Mouse (Mus musculus) cerebellum, adult 18-20 months (tissue): ENCODE data around the gene Rpl24.
A peak's percentile ranks its signal among the peaks of the same experiment; 100 is the strongest.
"Not testable (repeated sequence)": the region's sequence is repeated elsewhere in the genome, so short reads cannot be mapped to it uniquely, and the experiment has no call there.

Experiments used
- DNase-seq, 2 experiments: peaks; one replicate each; pipeline ENCODE4 v3.0.0; 2021

The Rpl24 gene

DNA sequence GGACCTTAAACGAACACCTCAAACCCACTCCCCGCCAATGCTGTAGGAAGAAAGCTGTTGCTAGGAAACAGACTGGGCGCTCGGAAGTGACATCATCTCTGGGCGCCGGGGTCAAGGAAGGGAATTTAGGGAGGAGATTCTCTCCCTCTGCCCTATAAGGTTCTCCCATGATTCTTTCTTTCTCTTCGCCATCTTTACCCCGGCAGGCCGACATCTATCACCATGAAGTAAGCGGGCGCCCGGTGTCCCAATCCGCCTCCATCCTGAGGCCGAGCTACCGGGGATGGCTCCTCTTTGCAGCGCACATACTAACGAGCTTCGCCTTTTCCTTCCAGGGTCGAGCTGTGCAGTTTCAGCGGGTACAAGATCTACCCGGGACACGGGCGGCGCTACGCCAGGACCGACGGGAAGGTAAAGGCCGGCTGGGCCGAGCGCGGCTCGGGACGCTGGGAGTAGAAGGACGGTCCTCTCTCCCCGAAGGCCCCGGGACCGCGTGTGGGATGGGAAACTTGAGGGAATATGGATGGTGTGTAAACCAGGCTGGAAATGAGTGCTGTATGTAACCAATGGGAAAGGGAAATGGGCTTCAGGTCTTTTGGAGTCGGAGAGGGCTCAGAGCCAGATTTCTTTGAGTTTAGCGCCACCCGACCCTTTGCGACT lies at the start of gene Rpl24:
Rpl24 (plus strand) TSS at position 64 of the 660 bp plus-strand sequence.
- DNase-seq: peak; percentile 96

DNA sequence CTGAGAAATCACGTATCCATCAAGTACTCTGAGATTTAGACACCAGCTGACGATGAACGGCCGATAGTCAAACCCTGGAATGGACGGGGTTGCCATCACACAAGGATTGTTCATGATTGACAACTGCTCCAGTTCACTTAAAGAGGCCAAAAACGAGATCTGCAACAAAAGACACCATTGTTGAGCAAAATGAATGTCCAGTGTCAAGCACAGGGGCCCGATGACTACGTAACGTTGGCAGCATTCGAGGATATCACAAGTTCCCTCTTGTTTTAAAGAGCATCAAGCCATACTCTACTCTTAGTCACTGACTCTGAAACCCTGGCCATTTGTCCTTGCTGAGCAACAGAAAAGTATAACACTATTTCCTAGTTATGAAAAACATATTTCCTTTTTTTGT lies 44.0 kb upstream of the Rpl24 start:
- DNase-seq: no peak

DNA sequence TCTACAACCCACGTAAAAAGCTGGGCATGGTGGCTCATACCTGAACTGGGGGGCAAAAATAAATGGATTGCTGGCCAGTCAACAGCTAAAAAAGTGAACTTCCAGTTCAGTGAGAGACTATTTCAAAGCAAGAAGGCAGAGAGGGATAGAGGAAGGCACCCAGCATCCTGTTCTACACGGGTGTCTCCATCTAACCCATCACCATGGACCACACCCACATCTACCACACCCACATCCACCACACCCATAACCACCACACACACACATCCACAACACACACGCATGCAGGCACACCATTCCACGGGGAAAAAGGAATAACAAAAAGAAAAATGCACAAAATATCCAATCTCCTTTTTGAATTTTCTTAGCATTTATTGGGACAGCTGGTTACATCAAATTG lies 42.1 kb upstream of the Rpl24 start:
- no peak for DNase-seq

DNA sequence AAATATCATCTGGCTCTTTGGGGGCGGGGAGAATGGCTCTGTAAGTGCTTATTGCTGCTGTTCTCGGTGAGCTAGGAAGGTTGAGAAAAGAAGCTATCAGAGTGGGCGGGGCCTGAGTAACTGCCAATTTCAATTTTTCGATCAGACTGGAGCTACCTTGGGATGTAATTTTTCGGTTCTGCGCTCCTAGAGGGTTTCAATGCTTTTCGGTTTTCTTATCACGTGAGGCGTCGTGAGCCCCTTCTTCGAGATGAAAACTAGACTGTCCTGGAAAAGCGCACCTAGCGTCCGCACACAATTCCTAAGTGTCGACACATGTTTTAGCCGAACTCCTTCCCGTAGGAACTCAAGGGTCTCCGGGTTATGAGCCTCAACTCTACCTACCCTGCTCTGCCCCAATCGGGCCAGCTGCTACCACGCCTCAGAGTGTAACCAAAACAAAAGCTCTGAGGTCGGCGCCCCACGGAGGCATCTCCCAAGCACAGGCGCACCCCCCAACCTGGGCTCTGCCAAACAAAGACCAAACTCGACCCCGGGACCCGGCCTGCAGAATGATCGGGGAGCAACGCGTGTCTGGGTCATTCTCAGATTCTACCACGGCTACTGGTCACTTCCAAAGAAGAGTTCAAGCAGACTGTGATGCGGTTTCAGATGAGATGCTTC lies 32.3 kb upstream of the Rpl24 start:
- peak in 1 of 2 experiments; percentile 54 for DNase-seq

DNA sequence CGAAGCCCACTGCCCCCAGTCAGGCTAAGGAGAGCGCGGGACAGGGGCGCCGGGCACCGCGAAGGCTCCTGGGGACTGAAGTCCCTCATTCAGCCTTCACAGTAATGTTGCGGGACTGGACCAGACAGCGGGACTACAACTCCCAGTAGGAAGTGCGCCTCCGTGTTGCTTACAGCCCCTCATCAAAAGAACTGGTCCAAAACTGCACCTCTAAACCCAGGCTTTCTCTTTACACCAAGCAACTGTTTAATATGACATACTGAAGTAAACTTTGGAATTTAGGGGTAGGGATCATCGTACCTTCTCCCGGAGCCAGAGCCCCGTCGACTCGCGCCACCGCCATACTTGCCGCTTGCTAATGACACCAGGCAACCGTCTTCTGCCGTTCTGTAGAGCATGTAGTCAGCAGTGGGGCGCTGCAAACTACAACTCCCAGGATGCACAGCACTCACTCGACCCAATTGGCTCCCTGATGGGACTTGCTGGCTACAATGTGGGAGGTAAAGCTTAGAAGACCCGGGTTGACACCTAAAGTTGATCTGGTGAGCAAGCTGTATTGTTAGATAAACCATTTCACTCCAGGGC lies 31.5 kb upstream of the Rpl24 start, which contains the start of gene Cep97:
Cep97 (minus strand) TSS at position 403 of the 585 bp plus-strand sequence.
- DNase-seq: peak; percentile 90 to 97

DNA sequence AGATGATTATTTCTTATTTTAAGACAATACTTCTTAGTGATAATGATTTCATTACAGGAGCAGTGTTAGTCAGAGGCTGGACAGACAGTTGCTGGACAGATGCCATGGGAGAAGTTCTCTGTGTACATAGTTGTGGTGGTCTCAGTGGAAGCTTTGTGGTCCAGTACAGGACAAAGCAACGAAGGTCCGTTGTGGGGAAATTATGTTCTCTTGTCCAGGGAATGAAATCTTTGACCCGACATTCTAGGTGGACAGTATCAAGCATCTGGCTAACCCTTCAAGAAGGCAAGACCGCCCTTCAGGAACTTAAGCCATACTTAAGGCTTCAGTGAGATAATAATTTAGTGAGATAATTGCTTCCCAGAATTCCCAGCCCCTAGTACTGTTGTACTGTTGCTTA lies 27.3 kb upstream of the Rpl24 start:
- no peak for DNase-seq

DNA sequence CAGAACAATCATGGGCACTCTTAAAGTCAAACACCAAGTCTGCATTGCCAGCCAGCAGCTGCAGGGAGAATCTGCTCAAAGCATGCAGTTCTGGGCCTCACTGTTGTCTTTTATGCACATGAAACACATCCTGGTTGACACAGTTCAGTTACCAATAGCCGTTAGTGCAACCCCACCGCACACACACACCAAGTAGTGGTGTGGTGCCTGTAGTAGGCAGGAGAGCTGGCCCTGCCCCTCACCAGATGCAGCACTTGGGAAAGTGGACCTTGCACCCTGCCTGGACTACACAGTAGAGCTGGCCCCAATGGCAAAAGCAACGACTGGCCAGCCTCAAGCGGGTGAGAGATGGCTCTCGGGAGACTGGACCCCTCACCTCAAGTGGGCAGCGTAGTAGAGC lies 26.4 kb upstream of the Rpl24 start:
- DNase-seq: no peak

DNA sequence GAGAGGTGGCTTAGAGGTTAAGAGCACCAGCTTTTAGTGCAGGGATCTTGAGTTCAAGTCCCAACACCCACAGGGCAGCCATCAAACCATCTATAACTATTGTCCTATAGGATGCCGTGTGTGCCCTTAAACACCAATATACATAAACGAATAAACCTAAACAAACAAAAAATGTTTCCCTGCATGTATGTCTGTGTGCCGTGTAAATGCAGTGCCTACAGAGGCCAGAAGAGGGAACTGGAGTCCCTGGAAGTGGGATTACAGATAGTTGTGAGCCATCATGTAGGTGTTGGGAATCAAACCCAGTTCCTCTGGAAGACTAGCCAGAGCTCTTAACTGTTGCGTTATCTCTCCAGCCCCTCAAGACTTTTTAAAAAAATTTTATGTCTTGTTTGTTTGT lies 25.3 kb upstream of the Rpl24 start:
- DNase-seq: no peak

DNA sequence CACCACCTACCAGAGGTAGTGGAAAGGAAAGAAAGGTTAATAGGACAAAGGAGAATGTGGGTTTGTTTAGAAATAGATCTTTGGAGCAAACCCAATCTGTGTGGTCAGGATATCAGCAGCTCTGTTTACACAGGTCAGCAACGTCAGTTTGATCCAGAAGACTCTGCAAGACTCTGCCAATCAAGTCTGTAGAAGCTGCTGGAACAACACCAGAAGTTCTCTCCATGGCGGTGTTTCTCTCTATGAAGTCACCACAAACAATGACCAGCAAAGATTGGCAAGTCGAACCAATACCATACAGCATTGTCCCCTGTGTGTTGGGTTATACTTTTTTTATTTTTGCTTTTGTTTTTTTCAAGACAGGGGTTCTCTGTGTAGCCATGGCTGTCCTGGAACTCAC lies 18.8 kb upstream of the Rpl24 start:
- no peak for DNase-seq

DNA sequence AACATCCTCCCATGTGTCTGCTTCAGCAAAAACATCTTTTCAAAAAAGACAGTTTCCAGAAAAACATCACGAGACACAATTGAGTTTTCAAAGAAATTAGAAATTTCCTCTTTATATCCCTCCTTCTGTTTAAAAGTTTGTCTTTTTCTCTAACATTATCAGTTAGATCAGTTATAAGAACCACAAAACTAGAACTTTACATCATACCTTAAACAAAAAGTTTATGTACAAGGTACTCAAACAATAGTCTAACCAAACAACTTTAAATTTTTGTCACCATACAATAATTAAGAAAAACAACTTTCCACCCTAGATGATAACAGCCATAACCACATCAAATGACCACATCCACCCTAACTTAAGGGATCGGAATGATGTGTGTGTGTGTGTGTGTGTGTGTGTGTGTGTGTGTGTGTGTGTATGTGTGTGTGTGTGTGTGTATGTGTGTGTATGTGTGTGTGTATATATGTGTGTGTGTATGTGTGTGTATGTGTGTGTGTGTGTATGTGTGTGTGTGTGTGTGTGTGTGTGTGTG lies 18.1 kb upstream of the Rpl24 start:
- not testable (repeated sequence) for DNase-seq

DNA sequence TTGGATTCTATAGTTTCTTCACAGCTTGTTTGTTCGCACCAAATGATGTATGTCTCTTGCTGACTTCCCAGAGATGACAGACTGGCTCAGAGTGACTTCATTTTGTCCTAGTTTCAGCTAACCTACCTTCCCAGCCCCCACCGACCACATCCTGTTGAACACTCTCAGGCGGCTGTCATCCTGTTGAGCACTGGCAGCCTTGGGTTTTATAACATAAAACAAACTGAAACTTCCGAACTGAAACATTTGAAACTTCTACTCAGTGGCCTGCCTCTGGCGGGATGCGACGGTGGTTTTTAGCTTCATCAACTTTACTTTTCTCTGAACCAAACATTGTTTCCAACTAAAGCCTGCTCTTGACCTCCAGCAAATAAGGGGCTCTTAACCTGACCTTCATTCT lies 17.1 kb upstream of the Rpl24 start:
- no peak for DNase-seq

DNA sequence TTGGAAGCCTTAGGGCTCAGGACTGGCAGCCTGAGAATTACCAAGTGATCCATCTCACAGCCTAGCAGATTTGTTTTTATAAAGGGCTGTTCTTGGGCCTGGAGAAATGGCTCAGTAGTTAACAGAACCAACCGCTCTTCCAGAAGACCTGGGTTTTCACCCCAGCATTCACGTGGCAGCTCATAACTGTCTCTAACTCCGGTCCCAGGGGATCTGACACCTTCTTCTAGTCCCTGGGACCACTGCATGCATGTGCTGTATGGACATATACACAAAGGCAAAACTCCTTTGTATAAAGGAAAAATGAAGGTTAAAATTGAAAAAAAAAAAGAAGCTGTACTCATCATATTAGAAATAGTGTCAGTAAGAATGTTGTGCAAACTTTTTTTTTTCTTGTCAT lies 15.6 kb upstream of the Rpl24 start:
- no peak for DNase-seq

DNA sequence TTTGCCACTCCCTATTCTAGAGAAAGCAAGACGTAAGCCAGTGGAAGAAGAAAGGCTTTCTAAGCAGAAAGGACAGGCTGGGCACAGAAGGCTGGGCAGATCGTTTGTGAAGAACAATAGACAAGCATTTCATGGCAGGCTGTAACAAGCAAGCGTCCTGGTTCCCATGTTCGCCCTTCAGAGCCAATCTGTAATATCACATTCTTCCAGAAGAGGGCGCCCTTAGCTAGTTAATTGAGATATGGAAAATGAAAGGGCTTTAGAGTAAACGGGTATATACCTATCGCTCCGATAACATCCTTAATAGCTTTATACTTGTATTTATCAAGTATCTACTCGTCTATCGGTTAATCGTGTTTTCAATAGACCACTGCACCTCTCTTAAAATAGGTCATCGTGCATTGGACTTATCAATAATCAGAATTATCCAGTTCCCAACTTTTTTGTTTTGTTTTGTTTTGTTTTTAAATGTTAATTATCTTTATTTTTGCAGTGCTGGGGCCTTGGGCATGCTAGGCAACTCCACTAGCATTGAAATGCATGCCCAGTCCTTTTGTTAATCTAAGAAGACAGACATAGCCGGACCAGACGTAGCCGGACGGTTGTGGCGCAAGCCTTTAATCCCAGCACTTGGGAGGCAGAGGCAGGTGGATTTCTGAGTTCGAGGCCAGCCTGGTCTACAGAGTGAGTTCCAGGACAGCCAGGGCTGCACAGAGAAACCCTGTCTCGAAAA lies 15.0 kb upstream of the Rpl24 start:
- peak; percentile 79 to 83 for DNase-seq

DNA sequence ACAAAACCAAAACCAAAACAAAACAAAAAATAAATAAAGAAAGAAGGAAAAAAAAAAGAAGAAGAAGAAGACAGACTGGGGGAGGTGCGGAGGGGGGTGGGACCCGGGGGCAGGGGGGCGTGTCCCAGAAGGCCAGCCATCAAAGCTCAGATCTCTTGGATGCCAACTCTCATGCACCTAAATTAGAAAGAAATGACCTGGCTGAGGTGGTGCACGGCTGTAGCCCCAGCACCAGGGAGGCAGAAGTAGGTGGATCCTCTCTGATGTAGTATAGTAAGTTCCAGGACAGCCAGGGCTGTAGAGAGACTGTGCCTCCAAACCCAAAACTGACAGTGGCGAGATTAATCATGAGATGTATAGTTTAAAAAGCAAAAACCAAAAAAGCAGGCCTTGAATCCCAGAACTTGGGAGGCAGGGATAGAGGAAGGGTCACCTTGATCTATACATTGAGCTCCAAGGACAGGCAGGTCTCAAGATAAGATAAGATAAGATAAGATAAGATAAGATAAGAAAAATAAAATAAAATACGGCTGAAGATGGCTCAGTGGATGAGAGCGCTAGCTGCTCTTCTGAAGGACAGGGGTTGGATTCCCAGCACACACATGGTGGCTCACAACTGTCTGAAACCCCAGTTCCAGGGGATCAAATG lies 14.3 kb upstream of the Rpl24 start:
- DNase-seq: no peak

DNA sequence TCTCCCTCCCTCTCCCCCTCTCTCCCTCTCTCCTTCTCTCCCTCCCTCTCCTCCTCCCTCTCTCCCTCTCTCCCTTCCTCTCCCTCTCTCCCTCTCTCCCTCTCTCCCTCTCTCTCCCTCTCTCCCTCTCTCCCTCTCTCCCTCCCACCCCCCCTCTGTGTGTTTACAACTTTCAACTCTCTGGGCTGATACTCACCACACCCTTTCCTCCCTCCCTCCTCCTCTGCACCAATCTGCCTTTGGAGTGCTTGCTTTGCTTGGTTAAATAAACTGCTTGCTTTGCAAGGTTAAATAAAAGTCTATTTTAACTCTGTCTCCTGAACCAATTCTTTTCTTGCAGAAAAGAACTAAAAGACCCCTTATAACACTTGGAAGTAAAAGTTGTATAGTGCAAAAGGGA lies 13.3 kb upstream of the Rpl24 start:
- no peak for DNase-seq

DNA sequence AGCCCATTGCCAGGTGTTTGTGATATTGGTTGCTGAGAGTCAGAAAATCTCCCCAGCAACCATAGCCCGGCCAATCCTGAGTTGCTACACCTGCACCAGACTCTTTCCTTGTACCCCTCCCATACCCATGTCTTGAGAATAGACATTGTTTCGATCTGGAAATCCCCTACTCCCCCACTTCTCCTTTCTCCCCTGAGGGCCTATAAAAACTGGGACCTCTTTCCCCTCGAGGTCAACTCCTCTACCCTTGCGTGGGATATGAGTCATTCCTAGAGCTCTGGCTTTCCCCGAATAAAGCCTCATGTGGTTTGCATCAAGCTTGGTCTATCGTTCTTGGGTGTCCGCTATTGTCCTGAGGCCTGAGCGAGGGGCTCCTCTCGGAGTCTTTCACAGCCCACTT lies 11.9 kb upstream of the Rpl24 start:
- DNase-seq: not testable (repeated sequence)

DNA sequence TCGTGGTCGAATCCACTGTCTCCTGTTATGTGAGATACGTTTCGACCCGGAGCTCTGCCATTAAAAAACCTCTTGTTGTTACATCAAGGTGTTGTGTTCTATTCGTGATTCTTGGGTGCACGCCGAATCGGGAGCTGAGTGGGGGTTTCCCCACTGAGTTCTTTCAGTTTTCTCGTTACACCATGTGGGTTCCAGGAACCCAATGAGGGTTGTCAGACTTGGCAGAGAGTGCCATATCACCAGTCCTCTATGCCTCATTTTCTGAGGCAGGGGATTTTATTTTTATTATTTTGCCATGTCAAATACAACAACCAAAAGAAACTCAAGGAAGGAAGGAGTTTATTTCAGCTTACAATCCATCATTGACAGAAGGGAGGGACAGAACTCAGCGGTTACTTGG lies 3.0 kb upstream of the Rpl24 start:
- not testable (repeated sequence) for DNase-seq

DNA sequence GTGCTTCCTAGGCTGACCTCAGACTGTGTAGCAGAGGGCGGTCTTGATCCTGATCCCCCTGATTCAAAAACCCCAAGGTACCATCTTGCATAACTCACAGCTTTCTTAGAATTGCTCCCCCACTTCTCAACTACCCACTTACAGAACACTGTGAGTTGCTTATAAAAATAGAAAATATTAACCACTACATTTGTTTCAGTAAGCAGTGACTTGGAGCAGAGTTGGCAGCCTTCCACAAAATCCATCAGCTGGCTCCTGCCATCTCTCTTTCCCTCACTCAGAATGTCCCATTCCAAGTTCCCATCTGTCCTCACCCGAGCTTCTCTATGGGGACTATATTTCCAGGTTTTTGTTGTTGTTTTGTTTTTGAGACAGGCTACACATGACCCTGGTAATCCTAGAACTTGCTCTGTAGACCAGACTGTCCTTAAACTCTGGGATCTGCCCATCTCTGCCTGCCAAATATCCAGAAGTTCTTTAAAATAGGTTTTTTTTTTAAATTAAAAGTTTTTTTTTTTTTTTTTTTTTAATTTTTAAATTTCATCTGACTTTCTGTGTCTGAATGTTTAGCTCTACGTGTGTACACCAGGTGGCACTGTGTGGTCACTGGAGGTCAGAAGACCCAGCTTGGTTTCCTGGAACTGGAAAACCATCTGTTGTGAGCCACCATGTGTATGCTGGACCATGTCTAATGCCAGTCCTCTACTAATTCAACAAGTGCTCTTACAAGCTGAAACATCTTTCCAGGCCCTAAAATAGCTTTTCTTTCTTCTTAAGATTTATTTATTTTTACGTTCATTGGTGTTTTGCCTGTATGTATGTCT lies 1.7 kb upstream of the Rpl24 start:
- DNase-seq: peak in 1 of 2 experiments; percentile 44

DNA sequence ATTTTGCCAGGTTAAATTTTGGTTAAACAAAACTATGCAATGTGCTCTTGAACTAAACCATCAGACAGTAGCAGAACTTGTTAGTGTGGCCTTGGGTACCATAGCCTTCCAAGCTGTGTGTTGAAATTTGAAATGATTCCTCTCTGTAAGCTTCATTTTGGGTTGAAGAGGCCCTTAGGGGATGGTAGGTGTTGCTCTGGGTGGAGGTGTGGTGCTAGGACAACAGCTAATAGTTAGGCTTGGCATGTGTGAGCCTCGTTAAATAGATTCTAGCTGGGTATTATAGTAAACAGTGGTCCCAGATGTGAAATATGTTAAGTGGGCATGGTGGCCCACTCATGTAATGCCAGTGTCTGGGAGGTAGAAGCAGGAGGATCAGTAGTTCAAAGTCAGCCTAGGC lies 1.1 kb downstream of the Rpl24 start:
- no peak for DNase-seq

DNA sequence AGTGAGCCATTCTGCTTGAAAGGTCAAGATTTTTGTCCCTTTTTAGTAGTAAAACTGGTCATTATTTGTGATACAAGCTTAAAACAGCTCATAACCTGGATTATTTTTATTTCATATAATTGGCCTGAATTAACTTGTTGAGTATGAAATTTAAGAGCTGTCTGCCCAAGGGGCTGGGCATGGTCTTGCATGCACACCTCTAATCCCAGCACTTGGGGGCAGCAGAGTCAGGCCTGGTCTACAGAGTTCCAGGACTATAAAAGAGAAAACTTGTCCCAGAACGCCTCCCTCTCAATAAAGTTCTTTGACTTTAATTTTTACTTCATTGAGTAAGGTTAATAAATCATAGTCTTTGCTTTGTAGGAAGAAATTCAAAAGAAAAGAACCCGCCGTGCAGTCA lies 3.1 kb downstream of the Rpl24 start:
- peak in 1 of 2 experiments; percentile 34 for DNase-seq

DNA sequence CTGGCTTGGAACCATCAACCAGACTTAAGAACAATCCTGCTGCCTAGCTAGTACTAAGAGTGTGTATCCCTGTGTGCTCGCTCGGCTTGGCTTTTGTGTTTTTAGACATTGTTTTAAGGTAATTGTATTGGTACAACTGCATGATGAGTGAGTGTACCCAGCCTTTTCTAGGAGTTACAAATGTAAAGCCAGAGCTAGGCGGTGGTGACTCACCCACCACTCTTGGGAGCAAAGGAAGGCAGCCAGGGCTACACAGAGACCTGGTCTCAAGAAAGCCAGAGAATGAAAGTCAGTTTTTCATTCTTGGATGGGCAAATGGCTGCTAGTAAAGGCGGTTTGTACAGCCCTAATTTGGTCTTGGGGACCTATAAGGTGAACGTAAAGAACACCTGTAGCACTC lies 4.3 kb downstream of the Rpl24 start:
- no peak for DNase-seq
